In the genomic region with DNA sequence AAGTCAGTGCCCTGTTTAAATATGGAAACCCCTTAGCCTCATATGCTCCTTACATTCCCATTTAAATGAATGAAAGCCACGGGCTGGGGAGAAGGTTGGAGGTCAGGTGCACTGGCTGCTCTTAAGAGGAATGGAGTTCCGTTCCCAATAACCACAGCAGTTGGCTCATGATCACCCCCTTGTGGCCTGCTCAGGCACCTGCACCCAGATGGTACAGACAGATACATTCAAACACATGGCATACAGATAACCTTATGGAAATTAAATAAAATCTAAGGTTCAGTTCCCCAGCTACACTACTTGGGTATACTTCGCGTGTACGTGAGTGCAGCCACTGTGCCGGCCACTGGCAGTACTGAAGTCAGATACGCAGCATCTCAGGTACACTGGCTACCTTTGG, we compare ENCODE assay signal across 11 mouse cellular contexts.
DNase-seq lines count a peak whose midpoint lies in the region; ATAC-seq and TF ChIP-seq lines count a peak whose summit lies in the region.
"Had no signal": no experiment of that assay in that cellular context is flagged by ENCODE, and none has a peak within 500 bp of the region (broad histone marks: within the 10 kb centered on the region; RNA-seq: fewer than 3 reads in every experiment).

No protein-coding gene starts in this region.

- no peak for ATAC-seq in kidney, embryonic 16.5 days (ENCODE audit: low FRiP score, low TSS enrichment)
- ATAC-seq in hindbrain, embryonic 13.5 days (ENCODE audit: low FRiP score), result no peak

- H3K9me3 ChIP-seq in kidney, embryonic 16.5 days (ENCODE audit: low read length), result no peaks in the 10 kb centered on the region
- no peaks in the 10 kb centered on the region for H3K9me3 ChIP-seq in E14TG2a.4 (ENCODE audit: low read length)
- H3K9me3 ChIP-seq in hindbrain, embryonic 13.5 days, result no peaks in the 10 kb centered on the region
- H3K9me3 ChIP-seq: limb, embryonic 15.5 days; stomach, embryonic 15.5 days had no signal

- TF ChIP-seq POLR2A in embryonic fibroblast, embryonic 13.5 days (IDR thresholded peaks at IDR 0.05; ENCODE audit: low read depth, low read length), result no peak

- no peaks in the 10 kb centered on the region for H3K4me1 ChIP-seq in kidney, embryonic 16.5 days (ENCODE audit: insufficient read depth, low read length)
- H3K4me1 ChIP-seq in E14TG2a.4 (replicated peaks; ENCODE audit: low read depth, low read length), result peaks cover 24% of the 10 kb centered on the region
- no peaks in the 10 kb centered on the region for H3K4me1 ChIP-seq in embryonic fibroblast, embryonic 13.5 days (ENCODE audit: control insufficient read depth, insufficient read depth, low read length)
- peaks cover 10% of the 10 kb centered on the region for H3K4me1 ChIP-seq in hindbrain, embryonic 13.5 days (replicated peaks)
- H3K4me1 ChIP-seq: stomach, embryonic 15.5 days had no signal

- H3K27ac ChIP-seq in kidney, embryonic 16.5 days (ENCODE audit: low read length), result no peak overlapping the region
- no peak overlapping the region for H3K27ac ChIP-seq in embryonic fibroblast, embryonic 13.5 days (ENCODE audit: insufficient read depth, low read length)
- no peak overlapping the region for H3K27ac ChIP-seq in hindbrain, embryonic 13.5 days
- H3K27ac ChIP-seq: limb, embryonic 15.5 days; stomach, embryonic 15.5 days had no signal

- WGBS in kidney, embryonic 16.5 days, result 67% methylated on average over 7 of the region's 7 CpGs
- 61% methylated on average over 7 of the region's 7 CpGs for WGBS in hindbrain, embryonic 13.5 days

- no peaks in the 10 kb centered on the region for H3K27me3 ChIP-seq in kidney, embryonic 16.5 days (ENCODE audit: insufficient read depth, low read length)
- H3K27me3 ChIP-seq in E14TG2a.4 (ENCODE audit: insufficient read depth, low read length), result peaks cover 41% of the 10 kb centered on the region
- no peaks in the 10 kb centered on the region for H3K27me3 ChIP-seq in hindbrain, embryonic 13.5 days
- H3K27me3 ChIP-seq: limb, embryonic 15.5 days; stomach, embryonic 15.5 days had no signal

- DNase-seq in kidney, adult 18-20 months, result peak; percentile 18
- DNase-seq in R1 (ENCODE audit: low read depth, low spot score), result peak; percentile 71
- DNase-seq in lung, postnatal 10 days, result peak; percentile 58
- peak; percentile 75 for DNase-seq in thymus, postnatal 0 days (ENCODE audit: low spot score)

- no peak overlapping the region for H3K4me3 ChIP-seq in kidney, embryonic 16.5 days (ENCODE audit: low read length)
- H3K4me3 ChIP-seq in E14TG2a.4 (replicated peaks; ENCODE audit: low read length), result peak overlapping the region; percentile 50; the same call in 1 of the 2 replicates
- H3K4me3 ChIP-seq in embryonic fibroblast, embryonic 13.5 days (ENCODE audit: insufficient read depth, low read length), result no peak overlapping the region
- no peak overlapping the region for H3K4me3 ChIP-seq in hindbrain, embryonic 13.5 days
- H3K4me3 ChIP-seq: erythroblast, embryonic 14.5 days; limb, embryonic 15.5 days; stomach, embryonic 15.5 days had no signal

- no peak overlapping the region for H3K9ac ChIP-seq in kidney, embryonic 16.5 days (replicated peaks; ENCODE audit: low read length)
- H3K9ac ChIP-seq in hindbrain, embryonic 13.5 days, result no peak overlapping the region
- H3K9ac ChIP-seq: limb, embryonic 15.5 days; stomach, embryonic 15.5 days had no signal

- H3K4me2 ChIP-seq in kidney, embryonic 16.5 days (replicated peaks; ENCODE audit: low read depth, low read length), result no peak overlapping the region
- no peak overlapping the region for H3K4me2 ChIP-seq in hindbrain, embryonic 13.5 days
- H3K4me2 ChIP-seq: limb, embryonic 15.5 days; stomach, embryonic 15.5 days had no signal

- TF ChIP-seq CTCF in E14TG2a.4 (conservative IDR thresholded peaks at IDR 0.05; ENCODE audit: low read length), result peak; percentile 98
- TF ChIP-seq CTCF in embryonic fibroblast, embryonic 13.5 days (IDR thresholded peaks at IDR 0.05; ENCODE audit: borderline replicate concordance, insufficient read depth, low read length), result peak; percentile 45; the same call in 1 of the 2 replicates

- H3K36me3 ChIP-seq in kidney, embryonic 16.5 days (ENCODE audit: insufficient read depth, low read length), result no peaks in the 10 kb centered on the region
- no peaks in the 10 kb centered on the region for H3K36me3 ChIP-seq in E14TG2a.4 (ENCODE audit: insufficient read depth, low read length)
- no peaks in the 10 kb centered on the region for H3K36me3 ChIP-seq in hindbrain, embryonic 13.5 days
- H3K36me3 ChIP-seq: limb, embryonic 15.5 days; stomach, embryonic 15.5 days had no signal

Comparison
In these comparisons a context has a peak if more than half of its experiments do, and no peak if none do; other contexts are left out.
1. DNase-seq: peak in every context shown above with its lines; median percentile 75 in thymus, postnatal 0 days; 71 in R1; 58 in lung, postnatal 10 days; 18 in kidney, adult 18-20 months.